Mouse (Mus musculus): Measurements from ENCODE around the gene 9830107B12Rik.

Gene 9830107B12Rik

GRCm38 (mm10) chr17:48094820-48095680, 51.0 kb downstream of the 9830107B12Rik start:
- no peak for DNase-seq (ENCODE audit: low read depth in 1 of 2, low spot score in 2 of 2)

- no peak for DNase-seq (ENCODE audit: low read depth in 1 of 2, low spot score in 2 of 2)
Measured at GRCm38 (mm10) chr17:48093286-48093817, 52.7 kb downstream of the 9830107B12Rik start.

DNA sequence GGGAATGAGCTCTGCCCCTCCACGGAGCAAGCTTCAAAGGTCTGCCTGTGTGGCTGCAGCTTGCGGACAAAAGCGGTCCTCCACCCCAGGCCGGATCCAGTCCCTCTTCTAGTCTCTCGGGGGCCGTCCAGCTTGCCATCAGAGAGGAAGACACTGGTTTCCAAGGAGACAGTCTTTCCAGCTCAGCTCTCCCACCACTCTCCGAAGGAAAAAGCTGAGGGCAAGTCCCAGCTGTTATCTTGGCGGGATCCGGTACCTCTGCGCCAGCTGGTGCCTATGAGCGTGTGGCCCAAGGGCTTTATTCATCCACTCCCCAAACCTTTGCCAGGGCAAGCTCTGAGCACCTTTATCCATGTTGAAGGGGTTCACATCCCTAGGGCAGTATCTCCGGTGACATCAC, 55.8 kb downstream of the 9830107B12Rik start:
- DNase-seq (ENCODE audit: low read depth in 1 of 2, low spot score in 2 of 2) = no peak

- DNase-seq (ENCODE audit: low read depth in 1 of 2, low spot score in 2 of 2) = no peak
Measured at GRCm38 (mm10) chr17:48089446-48089845, 56.6 kb downstream of the 9830107B12Rik start.

DNA sequence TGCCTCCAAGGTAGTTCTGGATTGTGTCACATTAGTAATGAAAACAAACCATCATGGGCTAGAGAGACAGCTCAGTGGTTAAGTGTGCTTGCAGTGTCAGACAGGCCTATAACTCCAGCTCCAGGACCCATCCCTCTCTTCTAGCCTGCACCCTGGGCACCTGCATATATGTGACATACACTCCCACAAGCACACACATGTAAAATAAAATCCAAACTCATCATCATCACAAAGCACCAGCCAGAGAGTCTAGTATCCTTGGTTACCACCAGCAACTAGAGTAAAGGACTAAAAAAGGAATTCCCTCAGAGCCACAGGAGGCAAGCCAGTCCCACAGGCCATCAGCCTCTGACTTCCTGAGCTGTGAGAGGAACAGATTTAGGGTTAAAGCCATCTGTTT, 57.0 kb downstream of the 9830107B12Rik start, which contains the start of gene 1700067P10Rik:
Gene 1700067P10Rik, plus strand, starts transcription at position 301 of the 400 bp plus-strand sequence.
- no peak for DNase-seq (ENCODE audit: low read depth in 1 of 2, low spot score in 2 of 2)

- no peak for DNase-seq (ENCODE audit: low read depth in 1 of 2, low spot score in 2 of 2)
Measured at GRCm38 (mm10) chr17:48080626-48081025, 65.4 kb downstream of the 9830107B12Rik start.
